Mouse (Mus musculus) kidney, postnatal 10 days (tissue): ENCODE data around the gene Psmb6.

Experiments
- DNase-seq: peaks from one replicate; pipeline ENCODE4 v3.0.0; 2021; ENCODE audit warnings: mixed read lengths

Gene Psmb6

GRCm38 (mm10) chr11:70571641-70572040 lies 46.5 kb downstream of the Psmb6 start:
- no peak for DNase-seq

- DNase-seq: no peak
Observed at GRCm38 (mm10) chr11:70572348-70572902, 47.3 kb downstream of the Psmb6 start.

- no peak for DNase-seq
Observed at GRCm38 (mm10) chr11:70573872-70574271, 48.7 kb downstream of the Psmb6 start.

GRCm38 (mm10) chr11:70577201-70577600 lies 52.0 kb downstream of the Psmb6 start:
- DNase-seq: no peak
